Mouse (Mus musculus) liver, adult 2 months (tissue): ENCODE data around the gene Dpep1. TPM values are rescaled to one million over a fixed set of nuclear protein-coding genes. Genes with fewer than 3 reads are reported as not detected.

Source experiments
- DNase-seq: peaks from one replicate; pipeline ENCODE4 v3.0.0-alpha.2; 2011; ENCODE audit warnings: low read depth, low spot score; ENCODE audit errors: extremely low read depth
- H3K27ac ChIP-seq: fragments of 200-500 bp; replicated peaks from 2 replicates; pipeline ENCODE4 v1.5.1; 2012; ENCODE audit warnings: low read depth, mild to moderate bottlenecking, control low read depth, inconsistent platforms, low read length; ENCODE audit not compliant: insufficient read depth
- H3K27me3 ChIP-seq: fragments of 200-500 bp; 2 replicates; pipeline ENCODE4 v1.6.1; 2012; ENCODE audit warnings: mild to moderate bottlenecking, moderate library complexity, low read length, inconsistent platforms; ENCODE audit not compliant: control insufficient read depth, insufficient read depth
- H3K36me3 ChIP-seq: fragments of 200-500 bp; 2 replicates; pipeline ENCODE4 v1.6.1; 2012; ENCODE audit warnings: low read length, inconsistent platforms; ENCODE audit not compliant: control insufficient read depth, insufficient read depth
- H3K4me1 ChIP-seq: fragments of 200-500 bp; 2 replicates; pipeline ENCODE4 v1.6.1; 2011; ENCODE audit warnings: low read length; ENCODE audit not compliant: control insufficient read depth, insufficient read depth
- H3K4me3 ChIP-seq: fragments of 200-500 bp; 2 replicates; pipeline ENCODE4 v1.5.1; 2011; ENCODE audit warnings: low read depth, mild to moderate bottlenecking, control low read depth, low read length, moderate library complexity; ENCODE audit not compliant: insufficient read depth
- H3K79me2 ChIP-seq: fragments of 200-500 bp; 2 replicates; pipeline ENCODE4 v1.6.1; 2012; ENCODE audit warnings: inconsistent platforms, mild to moderate bottlenecking, low read length, moderate library complexity; ENCODE audit not compliant: control insufficient read depth, insufficient read depth
- H3K9ac ChIP-seq: fragments of 200-500 bp; 2 replicates; pipeline ENCODE4 v1.6.1; 2012; ENCODE audit warnings: low read depth, mild to moderate bottlenecking, control low read depth, inconsistent platforms, low read length
- CTCF ChIP-seq: fragments of 200-500 bp; IDR thresholded peaks from 2 replicates; pipeline ENCODE4 v1.5.1; 2011; ENCODE audit warnings: low read depth, low read length, control low read depth
- POLR2A ChIP-seq: fragments of 200-500 bp; IDR thresholded peaks from 2 replicates; pipeline ENCODE4 v1.6.1; 2011; ENCODE audit warnings: low read length, control low read depth; ENCODE audit not compliant: insufficient read depth; ENCODE audit errors: extremely low read depth
- WGBS: fragments of 180-500 bp; shearing (Covaris S2); methylation state at CpG from one replicate; pipeline ENCODE4 v1.1.7; 2018; 5-methylcytosine and 5-hydroxymethylcytosine counted together
- polyA plus RNA-seq: library from polyadenylated mRNA; depleted of rRNA; stranded (reverse); fragments of >200 nt; gene quantifications from 2 replicates; pipeline ENCODE4 v1.2.3, GENCODE M21; 2012; rRNA removed
- total RNA-seq: library from RNA; depleted of rRNA; stranded (reverse); fragments of >200 nt; gene quantifications from 2 replicates; pipeline ENCODE4 v1.2.3, GENCODE M21; 2014; rRNA removed

Dpep1 gene
- total RNA-seq (0.55 and 0.74 TPM in 2 replicates), polyA plus RNA-seq (0.45 and 1.8 TPM in 2 replicates)

- WGBS = 56% methylated on average over 19 of the region's 19 CpGs
- H3K36me3 ChIP-seq = no peaks in the 10 kb centered on the region
- peaks cover 6% of the 10 kb centered on the region for H3K4me1 ChIP-seq
- no peak within 1 kb of the TSS for H3K9ac ChIP-seq
- no peak for TF ChIP-seq POLR2A
- no peak for TF ChIP-seq CTCF
- no peaks in the 10 kb centered on the region for H3K27me3 ChIP-seq
- no peak for DNase-seq
- H3K27ac ChIP-seq = no peak within 1 kb of the TSS
- H3K79me2 ChIP-seq = no peaks in the 10 kb centered on the region
- H3K4me3 ChIP-seq = no peak within 1 kb of the TSS; the same call in 1 of the 2 replicates
Measured at GRCm38 (mm10) chr8:123185566-123186409, at the start of gene Dpep1. TSS of gene Dpep1 (plus strand) at chr8:123186242.

DNA sequence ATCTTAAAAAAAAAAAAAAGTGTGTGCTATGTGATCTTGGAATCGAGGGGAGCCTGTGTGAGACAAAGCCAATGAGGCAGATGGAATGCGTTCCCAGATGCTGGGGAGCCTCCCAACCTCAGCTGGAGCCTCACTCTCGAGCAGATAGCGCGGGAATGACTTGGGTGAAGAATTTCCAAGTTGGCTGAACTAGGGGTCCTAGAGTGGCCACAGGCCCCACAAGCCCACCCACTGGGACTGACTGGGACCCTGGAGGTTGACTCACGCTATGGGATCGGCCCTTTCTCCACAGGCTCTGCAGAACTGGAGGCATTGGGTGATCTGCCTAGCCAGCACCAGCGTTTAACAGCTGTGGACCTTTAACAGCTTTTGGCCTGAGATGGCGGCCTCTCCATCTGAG lies 49.8 kb upstream of the Dpep1 start:
- Histone ChIP-seq H3K27me3 (no peaks in the 10 kb centered on the region), H3K79me2 (no peaks in the 10 kb centered on the region), H3K4me3 (no peak overlapping the region), H3K27ac (no peak overlapping the region), H3K9ac (no peak overlapping the region), H3K36me3 (no peaks in the 10 kb centered on the region), H3K4me1 (no peaks in the 10 kb centered on the region)
- no peak for DNase-seq
- no peak for TF ChIP-seq POLR2A
- no peak for TF ChIP-seq CTCF
- 93% methylated on average over 9 of the region's 9 CpGs for WGBS

DNA sequence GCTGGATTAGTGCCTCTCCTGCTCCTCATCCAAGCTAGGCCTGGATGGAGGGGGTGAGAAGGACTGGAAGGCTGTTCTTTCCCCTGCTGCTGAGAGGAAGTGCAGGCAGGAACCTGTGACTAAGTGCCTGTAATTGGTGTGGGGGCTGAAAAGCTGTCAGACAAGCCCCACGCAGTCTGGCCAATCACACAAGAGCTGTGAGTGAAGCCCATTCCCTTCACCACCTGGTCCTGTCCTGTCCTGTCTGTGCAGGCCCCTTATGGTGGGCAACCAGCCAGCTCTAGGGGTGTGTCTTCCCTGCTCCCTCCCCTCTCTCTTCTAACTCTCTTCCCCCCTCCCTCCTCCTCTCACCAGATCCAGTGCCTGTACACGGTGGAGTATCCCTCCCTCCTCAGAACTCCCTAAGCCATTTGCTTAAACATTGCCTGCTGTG lies 48.4 kb upstream of the Dpep1 start:
- Histone ChIP-seq H3K4me3 (no peak overlapping the region), H3K79me2 (no peaks in the 10 kb centered on the region), H3K9ac (no peak overlapping the region), H3K27me3 (no peaks in the 10 kb centered on the region), H3K27ac (no peak overlapping the region), H3K36me3 (no peaks in the 10 kb centered on the region), H3K4me1 (no peaks in the 10 kb centered on the region)
- TF ChIP-seq CTCF (no peak), POLR2A (no peak)
- no peak for DNase-seq
- 66% methylated on average over 2 of the region's 2 CpGs for WGBS

GRCm38 (mm10) chr8:123138741-123139140 lies 47.3 kb upstream of the Dpep1 start:
- TF ChIP-seq POLR2A (no peak), CTCF (no peak)
- Histone ChIP-seq H3K27ac (no peak overlapping the region), H3K9ac (no peak overlapping the region), H3K36me3 (no peaks in the 10 kb centered on the region), H3K4me1 (no peaks in the 10 kb centered on the region), H3K27me3 (no peaks in the 10 kb centered on the region), H3K4me3 (no peak overlapping the region), H3K79me2 (no peaks in the 10 kb centered on the region)
- no peak for DNase-seq
- 84% methylated on average over 4 of the region's 4 CpGs for WGBS

- no peak overlapping the region for H3K9ac ChIP-seq
- no peaks in the 10 kb centered on the region for H3K36me3 ChIP-seq
- H3K27ac ChIP-seq = no peak overlapping the region
- H3K4me1 ChIP-seq = no peaks in the 10 kb centered on the region
- H3K4me3 ChIP-seq = no peak overlapping the region
- DNase-seq = peak; percentile 62
- 57% methylated on average over 14 of the region's 14 CpGs for WGBS
- TF ChIP-seq POLR2A (no peak), CTCF (no peak)
- H3K27me3 ChIP-seq = no peaks in the 10 kb centered on the region
- H3K79me2 ChIP-seq = no peaks in the 10 kb centered on the region
Measured at GRCm38 (mm10) chr8:123141741-123142462, 44.1 kb upstream of the Dpep1 start.

- no peaks in the 10 kb centered on the region for H3K36me3 ChIP-seq
- no peak overlapping the region for H3K4me3 ChIP-seq
- TF ChIP-seq CTCF (peak; percentile 62), POLR2A (no peak)
- 53% methylated on average over 6 of the region's 6 CpGs for WGBS
- H3K9ac ChIP-seq = no peak overlapping the region
- peak; percentile 55 for DNase-seq
- no peaks in the 10 kb centered on the region for H3K79me2 ChIP-seq
- H3K4me1 ChIP-seq = no peaks in the 10 kb centered on the region
- H3K27me3 ChIP-seq = no peaks in the 10 kb centered on the region
- H3K27ac ChIP-seq = no peak overlapping the region
Measured at GRCm38 (mm10) chr8:123145279-123145678, 40.8 kb upstream of the Dpep1 start.
